Comparison of ENCODE assay signal across 15 mouse cellular contexts in genomic region chr11:96299781-96300180, GRCm38 (mm10). TPM values are rescaled to one million over a fixed set of nuclear protein-coding genes. Genes with fewer than 3 reads are reported as not detected.
DNase-seq lines count a peak whose midpoint lies in the region; ATAC-seq and TF ChIP-seq lines count a peak whose summit lies in the region.
"Had no signal": no experiment of that assay in that cellular context is flagged by ENCODE, and none has a peak within 500 bp of the region (broad histone marks: within the 10 kb centered on the region; RNA-seq: fewer than 3 reads in every experiment).

No protein-coding gene starts in this region.

- no peaks in the 10 kb centered on the region for H3K9me3 ChIP-seq in liver, embryonic 12.5 days (replicated peaks)
- H3K9me3 ChIP-seq in limb, embryonic 11.5 days (ENCODE audit: control insufficient read depth, low read length) = no peaks in the 10 kb centered on the region
- H3K9me3 ChIP-seq in stomach, embryonic 15.5 days = no peaks in the 10 kb centered on the region
- no peaks in the 10 kb centered on the region for H3K9me3 ChIP-seq in forebrain, embryonic 14.5 days (replicated peaks; ENCODE audit: control insufficient read depth, low read length)
- H3K9me3 ChIP-seq: forebrain, embryonic 12.5 days had no signal

- DNase-seq in gastrocnemius, adult 2 months = no peak
- no peak for DNase-seq in gastrocnemius, postnatal 36 days
- no peak for DNase-seq in liver
- DNase-seq in limb, embryonic 11.5 days (ENCODE audit: low spot score) = no peak
- no peak for DNase-seq in forebrain, embryonic 14.5 days (ENCODE audit: low spot score)
- DNase-seq in spleen, postnatal 4 days (ENCODE audit: low spot score in 2 of 2) = no peak
- DNase-seq: thymus, postnatal 14 days had no signal

- H3K36me3 ChIP-seq in liver, embryonic 12.5 days = no peaks in the 10 kb centered on the region
- no peaks in the 10 kb centered on the region for H3K36me3 ChIP-seq in limb, embryonic 11.5 days (ENCODE audit: control insufficient read depth, insufficient read depth, low read length)
- H3K36me3 ChIP-seq in stomach, embryonic 15.5 days = no peaks in the 10 kb centered on the region
- no peaks in the 10 kb centered on the region for H3K36me3 ChIP-seq in forebrain, embryonic 14.5 days (ENCODE audit: control insufficient read depth, insufficient read depth, low read length)
- H3K36me3 ChIP-seq: forebrain, embryonic 12.5 days had no signal

- H3K4me2 ChIP-seq in liver, embryonic 12.5 days = peak overlapping the region; percentile 52; the same call in 1 of the 2 replicates
- peak overlapping the region; percentile 56 for H3K4me2 ChIP-seq in limb, embryonic 11.5 days (ENCODE audit: low read depth, severe bottlenecking)
- peak overlapping the region; percentile 67 for H3K4me2 ChIP-seq in stomach, embryonic 15.5 days
- H3K4me2 ChIP-seq in forebrain, embryonic 14.5 days (ENCODE audit: low read length) = no peak overlapping the region
- H3K4me2 ChIP-seq: forebrain, embryonic 12.5 days; midbrain, embryonic 11.5 days had no signal

- 0 out of 2 replicates have a peak, but pooled peaks cover 10% of the 10 kb centered on the region for H3K4me1 ChIP-seq in liver, embryonic 12.5 days
- H3K4me1 ChIP-seq in limb, embryonic 11.5 days (ENCODE audit: control insufficient read depth, insufficient read depth, low read length) = peaks cover 27% of the 10 kb centered on the region
- H3K4me1 ChIP-seq in stomach, embryonic 15.5 days = peaks cover 22% of the 10 kb centered on the region
- no peaks in the 10 kb centered on the region for H3K4me1 ChIP-seq in forebrain, embryonic 14.5 days (ENCODE audit: control insufficient read depth, insufficient read depth, low read length)

- 1% methylated on average over 9 of the region's 9 CpGs for WGBS in liver, embryonic 12.5 days (ENCODE audit: insufficient replicate concordance)
- WGBS in limb, embryonic 11.5 days = 1% methylated on average over 9 of the region's 9 CpGs
- WGBS in stomach, embryonic 15.5 days = 7% methylated on average over 9 of the region's 9 CpGs
- under 1% methylated on average over 9 of the region's 9 CpGs for WGBS in forebrain, embryonic 14.5 days

- intact Hi-C loops in gastrocnemius, adult 2 months (cut with DNase I) = loop anchor here (5.0 kb wide), 2 partner anchors 108 to 238 kb away; no protein-coding TSS in a partner anchor
- intact Hi-C loops in gastrocnemius, postnatal 36 days (cut with DNase I) = loop anchor here (5.0 kb wide), 2 partner anchors 113 to 238 kb away; no protein-coding TSS in a partner anchor

- H3K4me3 ChIP-seq in gastrocnemius, adult 2 months = peak overlapping the region; percentile 72
- H3K4me3 ChIP-seq in liver, embryonic 12.5 days = no peak overlapping the region
- peak overlapping the region; percentile 26; the same call in 1 of the 2 replicates for H3K4me3 ChIP-seq in limb, embryonic 11.5 days (ENCODE audit: low read depth, low read length)
- H3K4me3 ChIP-seq in stomach, embryonic 15.5 days (replicated peaks) = peak overlapping the region; percentile 53
- no peak overlapping the region for H3K4me3 ChIP-seq in forebrain, embryonic 14.5 days (ENCODE audit: low read depth, low read length)
- H3K4me3 ChIP-seq: forebrain, embryonic 12.5 days had no signal

- no peak overlapping the region for H3K9ac ChIP-seq in liver, embryonic 12.5 days
- H3K9ac ChIP-seq in limb, embryonic 11.5 days (ENCODE audit: low read length) = no peak overlapping the region
- H3K9ac ChIP-seq in stomach, embryonic 15.5 days = peak overlapping the region; percentile 63
- H3K9ac ChIP-seq in forebrain, embryonic 14.5 days (ENCODE audit: low read length) = no peak overlapping the region
- H3K9ac ChIP-seq: forebrain, embryonic 12.5 days had no signal

- TF ChIP-seq CTCF in gastrocnemius, adult 2 months (IDR thresholded peaks at IDR 0.05) = no peak

- H3K27me3 ChIP-seq in liver, embryonic 12.5 days (replicated peaks) = peaks cover 100% of the 10 kb centered on the region
- H3K27me3 ChIP-seq in limb, embryonic 11.5 days (ENCODE audit: control insufficient read depth, insufficient read depth, low read length) = peaks cover 99% of the 10 kb centered on the region
- peaks cover 65% of the 10 kb centered on the region for H3K27me3 ChIP-seq in stomach, embryonic 15.5 days (replicated peaks)
- peaks cover 99% of the 10 kb centered on the region for H3K27me3 ChIP-seq in forebrain, embryonic 14.5 days (replicated peaks; ENCODE audit: control insufficient read depth, insufficient read depth, low read length)

- ATAC-seq in liver, embryonic 12.5 days = no peak
- no peak for ATAC-seq in limb, embryonic 11.5 days (ENCODE audit: insufficient number of reproducible peaks, low FRiP score, low TSS enrichment, low read depth)
- ATAC-seq in stomach, embryonic 15.5 days (ENCODE audit: insufficient read depth, low FRiP score, low read depth) = no peak
- ATAC-seq in forebrain, embryonic 14.5 days = no peak

- no peak overlapping the region for H3K27ac ChIP-seq in gastrocnemius, adult 2 months
- H3K27ac ChIP-seq in liver, embryonic 12.5 days = no peak overlapping the region
- no peak overlapping the region for H3K27ac ChIP-seq in limb, embryonic 11.5 days (replicated peaks; ENCODE audit: low read depth, low read length)
- H3K27ac ChIP-seq in stomach, embryonic 15.5 days = peak overlapping the region; percentile 75; the same call in 1 of the 2 replicates
- no peak overlapping the region for H3K27ac ChIP-seq in forebrain, embryonic 14.5 days (ENCODE audit: low read depth, low read length)
- H3K27ac ChIP-seq: forebrain, embryonic 12.5 days had no signal

RNA-seq across cellular contexts. Expression of gene Hoxb5, which starts 3.4 kb away (rescaled TPM):
- under 1 TPM; 0.26 to 0.28 TPM for total RNA-seq in gastrocnemius, adult 2 months (2021)
- under 1 TPM; 0.52 to 0.61 TPM for total RNA-seq in gastrocnemius, postnatal 36 days (2021)
- polyA plus RNA-seq in liver, embryonic 12.5 days (2016; fragmentation: Nextera tagmentation; extraction: Ambion mirVana) = 1.3 and 1.5 TPM in 2 replicates
- polyA plus RNA-seq in limb, embryonic 11.5 days (2014; fragmentation: Nextera tagmentation; extraction: Ambion mirVana) = 2.1 and 2.6 TPM in 2 replicates
- 17.6 and 17.9 TPM in 2 replicates for polyA plus RNA-seq in stomach, embryonic 15.5 days (2015; fragmentation: Nextera tagmentation; extraction: Ambion mirVana)
- 0.15 TPM in 1 of 2 replicates, not detected in the other for polyA plus RNA-seq in forebrain, embryonic 14.5 days (2014; fragmentation: Nextera tagmentation; extraction: Ambion mirVana)
- total RNA-seq: left cerebral cortex, postnatal 10 days; MEL had no signal
- polyA plus RNA-seq: cortical plate, adult 2 months; forebrain, embryonic 12.5 days; midbrain, embryonic 11.5 days had no signal

RNA-seq across cellular contexts. Expression of gene Hoxb6, which starts 7.5 kb away (rescaled TPM):
- under 1 TPM; 0.56 to 0.64 TPM for total RNA-seq in gastrocnemius, adult 2 months (2021)
- total RNA-seq in gastrocnemius, postnatal 36 days (2021) = under 1 TPM; 0.38 to 0.54 TPM
- polyA plus RNA-seq in liver, embryonic 12.5 days (2016; fragmentation: Nextera tagmentation; extraction: Ambion mirVana) = 0.30 TPM in 2 replicates
- 1.9 and 2.8 TPM in 2 replicates for polyA plus RNA-seq in limb, embryonic 11.5 days (2014; fragmentation: Nextera tagmentation; extraction: Ambion mirVana)
- polyA plus RNA-seq in stomach, embryonic 15.5 days (2015; fragmentation: Nextera tagmentation; extraction: Ambion mirVana) = 7.5 and 10.7 TPM in 2 replicates
- polyA plus RNA-seq in forebrain, embryonic 14.5 days (2014; fragmentation: Nextera tagmentation; extraction: Ambion mirVana) = not detected in 2 replicates
- total RNA-seq: granulocyte monocyte progenitor cell, adult 5-6 weeks; left cerebral cortex, postnatal 10 days; MEL had no signal
- polyA plus RNA-seq: cortical plate, adult 2 months; forebrain, embryonic 12.5 days; midbrain, embryonic 11.5 days had no signal

RNA-seq across cellular contexts. Expression of gene Hoxb7, which starts 13.4 kb away (rescaled TPM):
- total RNA-seq in gastrocnemius, adult 2 months (2021) = under 1 TPM; 0.47 to 0.56 TPM
- total RNA-seq in gastrocnemius, postnatal 36 days (2021) = under 1 TPM; 0.39 to 0.41 TPM
- 0.18 and 0.37 TPM in 2 replicates for polyA plus RNA-seq in liver, embryonic 12.5 days (2016; fragmentation: Nextera tagmentation; extraction: Ambion mirVana)
- polyA plus RNA-seq in limb, embryonic 11.5 days (2014; fragmentation: Nextera tagmentation; extraction: Ambion mirVana) = 3.7 and 4.3 TPM in 2 replicates
- 7.0 and 9.1 TPM in 2 replicates for polyA plus RNA-seq in stomach, embryonic 15.5 days (2015; fragmentation: Nextera tagmentation; extraction: Ambion mirVana)
- not detected in 2 replicates for polyA plus RNA-seq in forebrain, embryonic 14.5 days (2014; fragmentation: Nextera tagmentation; extraction: Ambion mirVana)
- total RNA-seq: granulocyte monocyte progenitor cell, adult 5-6 weeks; left cerebral cortex, postnatal 10 days; MEL had no signal
- polyA plus RNA-seq: cortical plate, adult 2 months; forebrain, embryonic 12.5 days; midbrain, embryonic 11.5 days had no signal

RNA-seq across cellular contexts. Expression of gene Hoxb8, which starts 18.1 kb away (rescaled TPM):
- under 1 TPM; 0.14 to 0.23 TPM for total RNA-seq in gastrocnemius, adult 2 months (2021)
- under 1 TPM; 0.15 TPM for total RNA-seq in gastrocnemius, postnatal 36 days (2021)
- not detected in 2 replicates for polyA plus RNA-seq in liver, embryonic 12.5 days (2016; fragmentation: Nextera tagmentation; extraction: Ambion mirVana)
- polyA plus RNA-seq in limb, embryonic 11.5 days (2014; fragmentation: Nextera tagmentation; extraction: Ambion mirVana) = 0.38 and 0.89 TPM in 2 replicates
- polyA plus RNA-seq in stomach, embryonic 15.5 days (2015; fragmentation: Nextera tagmentation; extraction: Ambion mirVana) = 1.1 and 1.9 TPM in 2 replicates
- polyA plus RNA-seq in forebrain, embryonic 14.5 days (2014; fragmentation: Nextera tagmentation; extraction: Ambion mirVana) = not detected in 2 replicates
- total RNA-seq: granulocyte monocyte progenitor cell, adult 5-6 weeks; left cerebral cortex, postnatal 10 days; MEL had no signal
- polyA plus RNA-seq: cortical plate, adult 2 months; forebrain, embryonic 12.5 days; midbrain, embryonic 11.5 days had no signal

RNA-seq across cellular contexts. Expression of gene Hoxb4, which starts 18.3 kb away (rescaled TPM):
- under 1 TPM; 0.31 to 0.38 TPM for total RNA-seq in gastrocnemius, adult 2 months (2021)
- total RNA-seq in gastrocnemius, postnatal 36 days (2021) = under 1 TPM; 0.23 to 0.54 TPM
- 0.62 and 0.66 TPM in 2 replicates for polyA plus RNA-seq in liver, embryonic 12.5 days (2016; fragmentation: Nextera tagmentation; extraction: Ambion mirVana)
- 0.33 and 0.45 TPM in 2 replicates for polyA plus RNA-seq in limb, embryonic 11.5 days (2014; fragmentation: Nextera tagmentation; extraction: Ambion mirVana)
- 3.4 and 3.6 TPM in 2 replicates for polyA plus RNA-seq in stomach, embryonic 15.5 days (2015; fragmentation: Nextera tagmentation; extraction: Ambion mirVana)
- polyA plus RNA-seq in forebrain, embryonic 14.5 days (2014; fragmentation: Nextera tagmentation; extraction: Ambion mirVana) = not detected in 2 replicates
- total RNA-seq: left cerebral cortex, postnatal 10 days; MEL had no signal
- polyA plus RNA-seq: cortical plate, adult 2 months; forebrain, embryonic 12.5 days; midbrain, embryonic 11.5 days had no signal

Comparison
In these comparisons a context has a peak if more than half of its experiments do, and no peak if none do; other contexts are left out.
1. H3K4me3 ChIP-seq: peak in gastrocnemius, adult 2 months (single experiment), limb, embryonic 11.5 days (single experiment) and stomach, embryonic 15.5 days (single experiment); none in liver, embryonic 12.5 days (single experiment) and forebrain, embryonic 14.5 days (single experiment).